ENCODE assay signal across 8 mouse cellular contexts in genomic region chr11:102216056-102216885, GRCm38 (mm10). TPM values are rescaled to one million over a fixed set of nuclear protein-coding genes. Genes with fewer than 3 reads are reported as not detected.
DNase-seq lines count a peak whose midpoint lies in the region; ATAC-seq and TF ChIP-seq lines count a peak whose summit lies in the region.

No protein-coding gene starts in this region.

- no peak overlapping the region for H3K27ac ChIP-seq in midbrain, embryonic 13.5 days
- no peak overlapping the region for H3K27ac ChIP-seq in midbrain, embryonic 16.5 days (ENCODE audit: low read length)
- peak overlapping the region; percentile 66 for H3K27ac ChIP-seq in cerebellum, adult 2 months (ENCODE audit: insufficient read depth, low read length)
- H3K27ac ChIP-seq in heart, embryonic 10.5 days = peak overlapping the region; percentile 88
- peak overlapping the region; percentile 82; the same call in 1 of the 2 replicates for H3K27ac ChIP-seq in kidney, postnatal 0 days

- H3K4me2 ChIP-seq in midbrain, embryonic 13.5 days (replicated peaks) = no peak overlapping the region
- H3K4me2 ChIP-seq in midbrain, embryonic 16.5 days (ENCODE audit: low read length) = no peak overlapping the region
- peak overlapping the region; percentile 50; the same call in 1 of the 2 replicates for H3K4me2 ChIP-seq in kidney, postnatal 0 days (ENCODE audit: low read length)

- TF ChIP-seq POLR2A in cerebellum, adult 2 months (IDR thresholded peaks at IDR 0.05; ENCODE audit: borderline replicate concordance, insufficient read depth, low read length) = no peak

- H3K27me3 ChIP-seq in midbrain, embryonic 13.5 days = no peaks in the 10 kb centered on the region
- H3K27me3 ChIP-seq in midbrain, embryonic 16.5 days (ENCODE audit: control insufficient read depth, insufficient read depth, low read depth, low read length) = no peaks in the 10 kb centered on the region
- no peaks in the 10 kb centered on the region for H3K27me3 ChIP-seq in cerebellum, adult 2 months (ENCODE audit: control insufficient read depth, insufficient read depth, low read length)
- H3K27me3 ChIP-seq in heart, embryonic 10.5 days (ENCODE audit: insufficient read depth, poor library complexity, severe bottlenecking) = no peaks in the 10 kb centered on the region
- H3K27me3 ChIP-seq in kidney, postnatal 0 days (ENCODE audit: insufficient read depth, low read length) = no peaks in the 10 kb centered on the region

- H3K4me1 ChIP-seq in midbrain, embryonic 13.5 days (replicated peaks) = peaks cover 74% of the 10 kb centered on the region
- peaks cover 48% of the 10 kb centered on the region for H3K4me1 ChIP-seq in midbrain, embryonic 16.5 days (ENCODE audit: control insufficient read depth, insufficient read depth, low read length)
- H3K4me1 ChIP-seq in cerebellum, adult 2 months (ENCODE audit: control insufficient read depth, insufficient read depth, low read length) = peaks cover 81% of the 10 kb centered on the region
- peaks cover 97% of the 10 kb centered on the region for H3K4me1 ChIP-seq in heart, embryonic 10.5 days
- peaks cover 69% of the 10 kb centered on the region for H3K4me1 ChIP-seq in kidney, postnatal 0 days (replicated peaks; ENCODE audit: insufficient read depth, low read length)

- ATAC-seq in midbrain, embryonic 13.5 days = no peak
- no peak for ATAC-seq in midbrain, embryonic 16.5 days
- no peak for ATAC-seq in kidney, postnatal 0 days (replicated peaks; ENCODE audit: low FRiP score, low read depth)
- ATAC-seq in megakaryocyte-erythroid progenitor cell, adult 5-6 weeks (replicated peaks; ENCODE audit: low FRiP score, low TSS enrichment, poor library complexity, severe bottlenecking) = no peak

- no peak for TF ChIP-seq CTCF in cerebellum, adult 2 months (IDR thresholded peaks at IDR 0.05; ENCODE audit: borderline replicate concordance, insufficient read depth, low read depth, low read length)
- no peak for TF ChIP-seq CTCF in kidney, postnatal 0 days (IDR thresholded peaks at IDR 0.05; ENCODE audit: low read depth)

- H3K9me3 ChIP-seq in midbrain, embryonic 13.5 days = no peaks in the 10 kb centered on the region
- no peaks in the 10 kb centered on the region for H3K9me3 ChIP-seq in midbrain, embryonic 16.5 days (replicated peaks; ENCODE audit: control insufficient read depth, low read length, poor library complexity, severe bottlenecking)
- no peaks in the 10 kb centered on the region for H3K9me3 ChIP-seq in heart, embryonic 10.5 days
- H3K9me3 ChIP-seq in kidney, postnatal 0 days (replicated peaks; ENCODE audit: low read length) = no peaks in the 10 kb centered on the region

- no peak overlapping the region for H3K4me3 ChIP-seq in midbrain, embryonic 13.5 days (replicated peaks)
- no peak overlapping the region for H3K4me3 ChIP-seq in midbrain, embryonic 16.5 days (ENCODE audit: low read depth, low read length)
- H3K4me3 ChIP-seq in cerebellum, adult 2 months (replicated peaks; ENCODE audit: insufficient read depth, low read depth, low read length) = peak overlapping the region; percentile 28
- H3K4me3 ChIP-seq in heart, embryonic 10.5 days = peak overlapping the region; percentile 70
- H3K4me3 ChIP-seq in kidney, postnatal 0 days (replicated peaks; ENCODE audit: low read depth, low read length) = no peak overlapping the region

- H3K9ac ChIP-seq in midbrain, embryonic 13.5 days (replicated peaks) = peak overlapping the region; percentile 47; the same call in 1 of the 2 replicates
- H3K9ac ChIP-seq in midbrain, embryonic 16.5 days (ENCODE audit: low read depth, low read length) = no peak overlapping the region
- 0 out of 2 replicates have a peak overlapping the region, but pooled peaks have one; percentile 10 for H3K9ac ChIP-seq in kidney, postnatal 0 days (ENCODE audit: low read depth, low read length)

- WGBS in midbrain, embryonic 13.5 days = 53% methylated on average over 12 of the region's 12 CpGs
- WGBS in midbrain, embryonic 16.5 days = 49% methylated on average over 12 of the region's 12 CpGs
- WGBS in cerebellum, adult 2 months = 14% methylated on average over 12 of the region's 12 CpGs
- WGBS in heart, embryonic 10.5 days = 26% methylated on average over 12 of the region's 12 CpGs
- 38% methylated on average over 12 of the region's 12 CpGs for WGBS in kidney, postnatal 0 days

- H3K36me3 ChIP-seq in midbrain, embryonic 13.5 days = peaks cover 37% of the 10 kb centered on the region
- peaks cover 7% of the 10 kb centered on the region; the same call in 1 of the 2 replicates for H3K36me3 ChIP-seq in midbrain, embryonic 16.5 days (ENCODE audit: control insufficient read depth, insufficient read depth, low read length)
- peaks cover 8% of the 10 kb centered on the region for H3K36me3 ChIP-seq in heart, embryonic 10.5 days
- 0 out of 2 replicates have a peak, but pooled peaks cover 2% of the 10 kb centered on the region for H3K36me3 ChIP-seq in kidney, postnatal 0 days (ENCODE audit: insufficient read depth, low read length)

- DNase-seq in cerebellum, adult 2 months = peak; percentile 68 to 88
- DNase-seq in heart, embryonic 10.5 days (ENCODE audit: low spot score) = no peak
- DNase-seq in kidney, postnatal 0 days (ENCODE audit: low spot score) = peak; percentile 69
- peak; percentile 90 for DNase-seq in lung, postnatal 36 days
- DNase-seq in embryo, embryonic 10 days (ENCODE audit: low spot score) = no peak

RNA-seq across cellular contexts. Expression of gene Hdac5, which starts 13.7 kb away (rescaled TPM):
- 80.5 and 106 TPM in 2 replicates for polyA plus RNA-seq in midbrain, embryonic 13.5 days (2015; fragmentation: Nextera tagmentation; extraction: Ambion mirVana)
- 74.4 and 76.3 TPM in 2 replicates for polyA plus RNA-seq in midbrain, embryonic 16.5 days (2015; fragmentation: Nextera tagmentation; extraction: Ambion mirVana)
- polyA plus RNA-seq in cerebellum, adult 2 months (2012; rRNA removed) = 188 and 194 TPM in 2 replicates
- polyA plus RNA-seq in heart, embryonic 10.5 days (2016; fragmentation: Nextera tagmentation; extraction: Ambion mirVana) = 84.9 and 103 TPM in 2 replicates
- polyA plus RNA-seq in kidney, postnatal 0 days (2015; fragmentation: Nextera tagmentation; extraction: Ambion mirVana) = 38.1 and 39.3 TPM in 2 replicates
- 10.7 and 16.6 TPM in 2 replicates for total RNA-seq in megakaryocyte-erythroid progenitor cell, adult 5-6 weeks (2014; fragmentation: Nextera tagmentation)
- total RNA-seq in megakaryocyte-erythroid progenitor cell, adult 5-6 weeks (2017) = 6.1 and 11.4 TPM in 2 replicates

RNA-seq across cellular contexts. Expression of gene G6pc3, which starts 26.9 kb away (rescaled TPM):
- 31.4 and 32.9 TPM in 2 replicates for polyA plus RNA-seq in midbrain, embryonic 13.5 days (2015; fragmentation: Nextera tagmentation; extraction: Ambion mirVana)
- 39.0 and 42.9 TPM in 2 replicates for polyA plus RNA-seq in midbrain, embryonic 16.5 days (2015; fragmentation: Nextera tagmentation; extraction: Ambion mirVana)
- polyA plus RNA-seq in cerebellum, adult 2 months (2012; rRNA removed) = 115 and 120 TPM in 2 replicates
- polyA plus RNA-seq in heart, embryonic 10.5 days (2016; fragmentation: Nextera tagmentation; extraction: Ambion mirVana) = 35.0 and 40.9 TPM in 2 replicates
- 41.4 and 43.6 TPM in 2 replicates for polyA plus RNA-seq in kidney, postnatal 0 days (2015; fragmentation: Nextera tagmentation; extraction: Ambion mirVana)
- total RNA-seq in megakaryocyte-erythroid progenitor cell, adult 5-6 weeks (2014; fragmentation: Nextera tagmentation) = 71.5 and 93.3 TPM in 2 replicates
- 39.9 and 59.4 TPM in 2 replicates for total RNA-seq in megakaryocyte-erythroid progenitor cell, adult 5-6 weeks (2017)

RNA-seq across cellular contexts. Expression of gene Lsm12, which starts 31.2 kb away (rescaled TPM):
- polyA plus RNA-seq in midbrain, embryonic 13.5 days (2015; fragmentation: Nextera tagmentation; extraction: Ambion mirVana) = 141 and 156 TPM in 2 replicates
- polyA plus RNA-seq in midbrain, embryonic 16.5 days (2015; fragmentation: Nextera tagmentation; extraction: Ambion mirVana) = 87.8 and 95.3 TPM in 2 replicates
- 35.2 and 40.2 TPM in 2 replicates for polyA plus RNA-seq in cerebellum, adult 2 months (2012; rRNA removed)
- 90.9 and 108 TPM in 2 replicates for polyA plus RNA-seq in heart, embryonic 10.5 days (2016; fragmentation: Nextera tagmentation; extraction: Ambion mirVana)
- polyA plus RNA-seq in kidney, postnatal 0 days (2015; fragmentation: Nextera tagmentation; extraction: Ambion mirVana) = 111 and 123 TPM in 2 replicates
- 110 TPM in 2 replicates for total RNA-seq in megakaryocyte-erythroid progenitor cell, adult 5-6 weeks (2014; fragmentation: Nextera tagmentation)
- total RNA-seq in megakaryocyte-erythroid progenitor cell, adult 5-6 weeks (2017) = 71.3 and 94.9 TPM in 2 replicates

RNA-seq across cellular contexts. Expression of gene BC030867, which starts 32.4 kb away (rescaled TPM):
- polyA plus RNA-seq in midbrain, embryonic 13.5 days (2015; fragmentation: Nextera tagmentation; extraction: Ambion mirVana) = 4.6 and 5.6 TPM in 2 replicates
- polyA plus RNA-seq in midbrain, embryonic 16.5 days (2015; fragmentation: Nextera tagmentation; extraction: Ambion mirVana) = 1.6 and 1.8 TPM in 2 replicates
- 1.3 and 2.2 TPM in 2 replicates for polyA plus RNA-seq in cerebellum, adult 2 months (2012; rRNA removed)
- 16.5 and 19.4 TPM in 2 replicates for polyA plus RNA-seq in heart, embryonic 10.5 days (2016; fragmentation: Nextera tagmentation; extraction: Ambion mirVana)
- polyA plus RNA-seq in kidney, postnatal 0 days (2015; fragmentation: Nextera tagmentation; extraction: Ambion mirVana) = 6.3 and 9.2 TPM in 2 replicates
- 36.4 and 48.1 TPM in 2 replicates for total RNA-seq in megakaryocyte-erythroid progenitor cell, adult 5-6 weeks (2014; fragmentation: Nextera tagmentation)
- 7.5 and 12.3 TPM in 2 replicates for total RNA-seq in megakaryocyte-erythroid progenitor cell, adult 5-6 weeks (2017)

RNA-seq across cellular contexts. Expression of gene Asb16, which starts 52.3 kb away (rescaled TPM):
- not detected in 2 replicates for polyA plus RNA-seq in midbrain, embryonic 13.5 days (2015; fragmentation: Nextera tagmentation; extraction: Ambion mirVana)
- polyA plus RNA-seq in midbrain, embryonic 16.5 days (2015; fragmentation: Nextera tagmentation; extraction: Ambion mirVana) = 0.07 and 0.10 TPM in 2 replicates
- 3.1 and 4.0 TPM in 2 replicates for polyA plus RNA-seq in cerebellum, adult 2 months (2012; rRNA removed)
- polyA plus RNA-seq in heart, embryonic 10.5 days (2016; fragmentation: Nextera tagmentation; extraction: Ambion mirVana) = 0.06 and 0.08 TPM in 2 replicates
- 0.09 TPM in 1 of 2 replicates, not detected in the other for polyA plus RNA-seq in kidney, postnatal 0 days (2015; fragmentation: Nextera tagmentation; extraction: Ambion mirVana)
- total RNA-seq in megakaryocyte-erythroid progenitor cell, adult 5-6 weeks (2014; fragmentation: Nextera tagmentation) = 2.2 and 2.5 TPM in 2 replicates
- total RNA-seq in megakaryocyte-erythroid progenitor cell, adult 5-6 weeks (2017) = 0.84 and 1.3 TPM in 2 replicates

Comparison
In these comparisons a context has a peak if more than half of its experiments do, and no peak if none do; other contexts are left out.
1. H3K27ac ChIP-seq: peak in cerebellum, adult 2 months (single experiment), heart, embryonic 10.5 days (single experiment) and kidney, postnatal 0 days (single experiment); none in midbrain, embryonic 13.5 days (single experiment) and midbrain, embryonic 16.5 days (single experiment).
2. H3K4me3 ChIP-seq: peak in cerebellum, adult 2 months (single experiment) and heart, embryonic 10.5 days (single experiment); none in midbrain, embryonic 13.5 days (single experiment), midbrain, embryonic 16.5 days (single experiment) and kidney, postnatal 0 days (single experiment).
3. DNase-seq: peak in cerebellum, adult 2 months (2 of 2), kidney, postnatal 0 days (single experiment) and lung, postnatal 36 days (single experiment); none in heart, embryonic 10.5 days (single experiment) and embryo, embryonic 10 days (single experiment).